Mouse (Mus musculus): ENCODE results near the gene Hsf5.

Hsf5 gene

DNA sequence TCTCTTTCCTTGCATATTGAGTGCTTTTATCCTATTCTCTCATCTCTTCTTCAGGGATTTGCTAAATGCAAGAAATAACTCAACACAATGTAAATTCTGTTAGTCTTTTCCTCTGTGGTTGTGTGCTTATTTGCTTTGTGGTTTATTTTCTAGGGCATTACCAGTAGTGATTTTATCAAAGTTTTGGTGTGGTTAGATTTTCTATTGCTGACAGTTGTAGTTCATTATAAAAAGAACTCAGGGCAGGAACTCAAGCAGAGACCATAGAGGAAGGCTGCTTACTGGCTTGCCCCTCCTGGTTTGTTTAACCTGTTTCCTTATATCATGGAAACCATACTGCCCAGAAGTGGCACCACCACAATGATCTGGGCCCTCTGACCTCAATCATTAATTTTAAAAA lies 25.9 kb downstream of the Hsf5 start:
- no peak for DNase-seq

DNA sequence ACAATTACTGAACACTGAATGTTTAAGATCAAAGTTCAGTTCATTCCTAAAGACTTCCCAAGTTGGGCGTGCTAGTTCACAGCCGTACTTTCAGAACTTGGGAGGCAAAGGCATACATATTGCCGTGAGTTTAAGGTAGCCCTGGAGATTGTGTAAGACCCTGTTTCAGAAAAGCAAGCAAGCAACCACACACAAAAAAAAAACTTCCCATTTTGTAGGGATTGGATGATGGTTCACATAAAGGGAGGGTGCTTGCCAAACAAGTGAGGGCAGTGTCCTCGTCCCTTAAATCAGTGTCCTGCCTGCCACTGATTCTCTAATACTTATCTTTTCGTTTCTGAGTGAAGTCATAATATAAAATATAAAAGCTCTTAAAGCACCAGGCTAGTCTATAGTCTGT lies 37.7 kb downstream of the Hsf5 start:
- no peak for DNase-seq

DNA sequence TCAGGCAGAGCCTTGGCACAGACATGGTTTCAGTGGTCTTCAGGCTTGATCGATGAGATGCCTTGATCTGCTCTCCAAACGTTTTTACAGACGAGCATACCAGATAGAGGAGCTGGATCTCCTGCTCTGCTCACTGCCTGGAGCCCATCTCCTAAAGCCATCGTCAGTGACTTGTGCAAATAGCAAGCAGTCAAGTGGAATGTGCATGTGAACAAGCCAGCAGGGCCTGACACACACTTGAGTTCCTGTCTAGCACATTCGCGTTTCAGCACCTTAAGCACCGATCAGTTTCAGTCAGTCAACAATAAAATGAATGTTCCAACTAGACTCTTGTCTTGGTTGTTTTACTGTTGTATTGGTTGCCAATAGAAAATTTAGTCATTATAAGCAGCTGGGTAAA lies 42.3 kb downstream of the Hsf5 start:
- no peak for DNase-seq

DNA sequence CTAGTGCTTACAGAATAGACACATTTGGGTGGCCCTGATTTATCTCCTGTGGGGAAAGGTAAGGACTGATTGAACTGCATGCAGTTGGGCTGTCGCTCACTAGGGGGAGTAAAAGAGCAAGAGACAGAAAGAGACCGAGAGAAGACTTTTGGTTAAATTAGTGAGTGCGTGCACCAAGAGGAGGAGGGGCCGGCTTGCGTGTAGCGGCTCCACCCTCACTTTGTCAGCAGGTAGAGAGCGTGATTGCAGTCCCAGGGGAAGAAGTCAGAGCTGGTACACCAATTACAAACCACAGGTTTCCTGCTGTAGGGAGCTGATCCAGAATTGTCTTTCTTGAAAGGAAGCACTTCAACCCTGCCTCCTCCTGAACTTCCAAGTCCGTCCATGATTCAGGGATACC lies 45.4 kb downstream of the Hsf5 start, which contains the start of gene Rnf43:
Rnf43 (plus strand) TSS at position 316 of the 400 bp plus-strand sequence.
- DNase-seq: peak; percentile 91 to 94

DNA sequence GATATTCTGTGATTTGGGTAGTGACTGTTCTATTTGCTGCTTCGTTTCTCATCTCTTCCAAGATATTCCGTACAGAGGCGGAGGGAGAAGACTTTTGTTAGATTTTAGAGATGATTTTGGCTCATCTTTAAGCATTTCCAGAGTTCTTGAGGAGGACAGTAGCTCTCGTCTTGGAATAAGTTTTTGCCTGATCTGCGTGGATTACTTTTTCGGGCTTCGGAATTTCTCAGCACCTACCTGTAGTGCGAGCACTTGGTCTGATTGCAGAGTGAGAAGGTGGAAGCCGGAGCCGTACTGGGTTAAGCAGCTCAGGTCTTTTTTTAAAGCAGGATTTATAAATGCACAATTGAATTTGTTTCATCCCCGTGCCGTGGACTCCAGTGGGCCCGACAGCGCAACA lies 45.9 kb downstream of the Hsf5 start:
- DNase-seq: no peak

DNA sequence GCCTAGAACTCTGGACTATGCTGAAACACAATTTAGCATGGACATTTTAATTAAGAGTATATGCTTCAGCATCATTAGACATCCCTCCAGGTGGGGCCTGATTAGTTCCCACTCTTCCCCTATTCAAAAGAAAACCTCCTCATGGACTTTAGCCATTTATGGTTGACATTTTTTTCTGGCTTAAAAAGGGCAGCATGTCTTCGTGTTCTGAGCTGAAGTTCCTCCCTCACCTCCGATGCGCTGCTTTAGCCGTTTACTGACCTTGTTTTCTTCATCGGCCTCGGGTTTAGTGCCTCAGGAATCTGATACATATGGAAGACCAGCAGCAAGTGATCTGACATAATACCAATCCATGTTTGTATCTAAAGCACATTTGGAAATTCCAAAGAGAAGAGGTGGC lies 47.0 kb downstream of the Hsf5 start:
- no peak for DNase-seq

DNA sequence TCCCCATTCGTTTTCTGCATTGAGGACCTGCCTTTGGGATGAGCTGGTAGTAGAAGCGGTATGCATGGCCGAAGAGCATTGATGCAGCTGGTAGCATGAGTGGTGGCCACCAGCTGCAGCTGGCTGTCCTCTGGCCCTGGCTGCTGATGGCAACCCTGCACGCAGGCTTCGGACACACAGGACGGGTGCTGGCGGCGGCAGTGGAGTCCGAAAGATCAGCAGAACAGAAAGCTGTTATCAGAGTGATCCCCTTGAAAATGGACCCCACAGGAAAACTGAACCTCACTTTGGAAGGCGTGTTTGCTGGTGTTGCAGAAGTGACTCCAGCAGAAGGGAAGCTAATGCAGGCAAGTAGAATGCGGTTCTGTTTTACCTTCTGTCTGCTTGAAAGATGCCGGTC lies 47.6 kb downstream of the Hsf5 start:
- DNase-seq: peak in 1 of 2 experiments; percentile 26

DNA sequence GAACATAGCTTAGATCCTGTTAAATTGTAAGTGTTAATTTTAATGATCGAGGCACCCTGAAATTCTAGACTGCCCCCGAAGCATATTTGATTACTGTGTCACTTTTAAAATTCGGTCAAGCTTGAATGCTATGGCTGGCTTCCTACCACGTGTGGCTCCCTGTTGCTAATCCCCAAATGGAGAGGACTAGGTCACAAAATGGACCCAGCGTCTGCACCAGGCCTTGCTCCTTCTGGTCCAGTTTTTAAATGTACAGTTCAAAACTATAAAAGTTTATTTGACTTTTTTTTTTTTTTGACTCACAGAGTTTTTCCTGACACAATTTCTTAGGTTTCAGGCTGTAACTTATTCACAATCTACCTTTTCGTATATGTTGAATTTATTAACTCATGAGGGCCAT lies 48.3 kb downstream of the Hsf5 start:
- no peak for DNase-seq

DNA sequence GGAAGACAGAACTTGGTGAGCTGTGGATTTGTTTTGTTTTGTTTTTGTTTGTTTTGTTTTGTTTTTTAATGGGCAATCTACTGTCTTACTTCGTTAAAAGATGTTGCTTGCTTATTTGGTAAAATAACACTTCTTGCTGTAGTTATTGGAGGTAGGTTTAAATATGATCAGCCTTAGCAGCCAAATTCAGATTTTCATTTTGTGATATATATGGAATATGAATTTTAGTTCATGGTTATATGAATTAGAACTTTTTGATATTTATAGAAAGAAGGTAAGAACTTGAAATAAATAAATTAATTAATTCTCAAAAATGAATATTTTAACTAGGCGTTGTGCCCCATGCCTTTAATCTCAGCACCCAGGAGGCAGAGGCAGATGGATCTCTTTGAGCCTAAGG lies 48.7 kb downstream of the Hsf5 start:
- DNase-seq: no peak

DNA sequence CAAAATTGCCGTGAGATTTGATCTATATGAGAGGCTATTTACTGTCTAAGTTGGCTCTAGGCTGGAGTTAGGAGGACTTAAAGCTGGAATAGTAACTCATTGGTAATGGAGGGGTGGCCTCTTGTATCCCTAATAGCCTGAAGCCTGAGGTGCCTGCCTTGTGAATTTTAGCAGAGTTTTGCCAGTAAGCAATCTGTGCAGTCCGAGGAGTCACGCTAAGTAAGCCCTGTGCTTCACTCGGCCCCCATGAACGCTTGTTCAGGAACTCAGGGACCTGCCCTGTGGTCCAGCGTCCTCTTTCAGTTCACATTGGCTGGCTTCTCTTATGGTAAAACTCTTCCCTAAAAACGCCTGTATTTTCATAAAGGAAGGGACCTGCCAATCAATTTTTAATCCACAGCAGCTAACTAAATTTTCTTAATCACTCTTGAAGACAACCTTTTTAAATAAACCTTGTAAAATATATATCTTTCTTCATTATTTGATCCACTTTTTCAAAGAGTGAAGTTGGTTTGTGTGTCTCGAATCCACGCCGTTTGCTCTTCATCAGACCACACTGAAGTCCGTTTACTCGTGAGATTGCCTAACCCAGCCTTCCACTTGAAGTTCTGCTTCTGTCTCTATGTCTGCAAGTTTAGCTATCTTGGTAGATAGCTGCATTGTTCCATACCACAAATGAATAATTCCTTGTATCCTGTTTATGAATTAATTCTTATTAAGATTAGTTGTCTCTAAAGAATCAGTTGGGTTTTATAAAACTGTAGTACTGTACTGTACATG lies 49.5 kb downstream of the Hsf5 start:
- DNase-seq: no peak

DNA sequence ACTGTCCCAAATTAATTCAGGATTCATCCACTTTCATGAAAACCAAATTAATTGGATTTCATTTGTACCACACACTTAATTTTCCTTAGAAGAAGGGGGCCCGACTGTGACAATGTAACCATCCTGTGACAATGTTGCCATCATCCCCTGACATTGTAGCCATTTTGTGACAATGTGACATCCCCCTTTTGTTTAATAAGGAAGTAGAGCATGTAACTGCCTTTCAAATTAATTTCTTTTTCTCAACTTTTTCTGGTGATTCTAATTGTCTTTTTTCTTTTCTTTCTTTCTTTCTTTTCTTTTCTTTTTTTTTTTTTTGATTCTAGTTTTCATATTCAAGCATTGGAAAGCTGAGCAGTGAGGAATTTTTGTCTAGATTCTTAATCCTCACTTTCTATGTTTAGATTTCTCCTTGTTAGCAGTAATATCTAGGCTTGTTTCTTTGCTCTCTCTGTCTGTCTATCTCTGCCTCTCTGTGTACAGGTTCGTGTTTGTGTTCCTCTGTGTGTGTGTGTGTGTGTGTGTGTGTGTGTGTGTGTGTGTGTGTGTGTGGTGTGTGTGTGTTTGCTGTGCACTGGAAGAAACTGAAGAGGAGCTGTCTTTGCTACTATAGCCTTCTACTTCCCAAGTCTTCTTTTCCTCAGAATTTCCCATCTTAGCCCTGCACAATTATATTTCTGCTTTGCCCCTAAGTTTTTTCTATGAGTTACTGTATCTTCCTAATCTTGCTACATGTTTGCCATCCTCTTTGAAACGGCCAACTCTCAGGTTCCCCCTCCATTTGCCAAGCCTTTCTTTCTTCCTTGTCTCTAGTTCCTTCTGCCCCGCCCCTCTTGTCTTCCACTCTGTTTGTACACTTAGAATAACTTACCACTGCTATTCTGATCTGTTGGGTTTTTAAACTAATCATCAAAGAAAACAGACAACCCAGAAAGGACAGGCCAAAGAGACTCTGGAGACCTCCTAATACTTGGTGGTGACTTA lies 50.4 kb downstream of the Hsf5 start:
- DNase-seq: no peak

DNA sequence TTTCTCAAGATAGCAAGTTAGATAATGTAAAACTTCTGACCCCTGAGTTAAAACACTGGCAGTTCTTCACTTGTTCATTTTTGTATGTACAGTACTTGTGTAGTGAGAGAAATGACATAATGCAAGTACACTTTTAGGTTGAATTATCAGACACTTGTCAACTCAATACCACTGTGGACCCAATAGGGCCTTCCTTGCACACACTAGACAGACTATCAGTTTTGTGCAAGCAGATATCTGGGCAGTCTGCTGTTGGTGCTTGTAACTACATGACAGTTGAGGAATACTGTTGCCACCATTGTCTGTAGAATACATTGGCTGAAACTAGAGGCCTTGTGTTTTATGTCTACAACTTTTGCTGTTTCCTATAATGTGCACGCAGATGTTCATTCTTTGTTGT lies 56.3 kb downstream of the Hsf5 start:
- DNase-seq: no peak

DNA sequence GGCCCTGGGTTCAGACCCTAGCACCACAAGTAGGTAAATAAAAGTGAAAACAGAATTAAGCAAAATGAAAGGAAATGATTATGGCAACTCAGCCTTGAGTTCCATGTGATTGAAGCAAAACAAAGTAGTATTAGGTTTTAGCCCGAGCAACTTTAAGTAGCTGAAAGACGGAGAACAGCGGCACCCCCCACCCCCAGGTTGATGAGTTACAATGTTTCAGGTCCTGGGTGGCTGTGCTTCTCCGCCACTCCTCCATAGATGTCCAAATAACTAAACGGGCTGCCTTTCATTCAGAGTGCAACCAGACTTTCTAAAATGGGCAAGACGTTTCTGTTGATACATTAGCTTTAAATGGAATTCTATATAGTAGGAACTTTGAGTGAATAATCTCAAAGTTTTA lies 58.6 kb downstream of the Hsf5 start:
- no peak for DNase-seq

DNA sequence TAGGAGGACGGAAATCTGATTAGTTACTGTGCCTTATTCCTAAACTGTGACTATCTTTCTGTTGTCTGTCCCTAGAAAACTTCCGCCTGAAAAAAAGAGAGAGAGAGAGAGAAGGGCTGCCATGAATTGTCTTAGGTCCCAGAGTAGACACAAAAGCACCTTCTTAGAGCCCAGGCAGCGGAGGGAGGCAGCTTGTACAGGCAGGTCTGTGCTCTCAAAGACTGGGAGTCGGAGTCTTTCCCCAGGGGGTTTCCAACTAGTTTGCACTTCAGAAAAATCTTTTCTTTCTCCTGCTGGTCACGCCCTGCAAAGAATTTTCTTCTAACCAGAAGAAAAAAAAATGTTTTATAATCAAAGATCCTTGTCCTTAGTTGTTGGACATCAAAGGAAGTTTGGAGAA lies 60.8 kb downstream of the Hsf5 start:
- DNase-seq: no peak

DNA sequence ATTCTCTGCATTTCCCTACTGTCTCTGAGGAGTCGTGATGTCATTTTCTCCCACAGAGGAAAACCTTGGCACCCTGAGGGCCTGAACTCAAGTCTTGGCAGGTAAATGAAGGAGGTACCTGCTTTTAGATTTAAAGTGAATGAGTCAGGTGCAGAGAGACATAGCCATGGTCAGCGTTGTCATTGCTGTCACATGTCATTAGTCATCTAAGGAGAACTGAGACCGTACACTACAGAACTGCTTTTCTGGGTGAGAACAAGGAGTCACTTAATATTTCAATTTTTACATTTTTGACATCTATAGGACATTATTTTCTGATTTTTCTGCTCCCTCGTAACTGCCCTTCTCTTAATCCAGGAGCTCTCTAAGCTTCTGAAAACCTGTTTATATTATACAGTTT lies 61.6 kb downstream of the Hsf5 start:
- no peak for DNase-seq

DNA sequence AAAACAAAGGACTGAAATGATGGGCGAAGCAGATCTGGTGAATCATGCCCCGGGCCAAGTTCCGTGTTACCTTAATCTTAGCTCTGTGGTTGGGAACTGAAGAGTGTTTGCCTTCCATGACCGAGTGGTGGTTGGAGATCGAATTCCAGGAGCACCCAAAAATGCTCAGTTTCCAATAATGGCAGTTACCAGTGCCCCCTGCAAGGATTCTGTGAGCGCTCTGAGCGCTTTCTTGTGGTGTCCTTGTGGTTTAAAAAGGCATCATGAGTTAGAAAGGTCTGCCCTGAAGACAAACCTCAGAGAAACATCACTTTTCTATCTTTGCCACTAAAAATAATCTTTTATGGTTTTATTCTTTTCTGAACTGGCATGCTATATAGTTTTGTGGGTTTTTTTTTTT lies 62.0 kb downstream of the Hsf5 start:
- DNase-seq: no peak

DNA sequence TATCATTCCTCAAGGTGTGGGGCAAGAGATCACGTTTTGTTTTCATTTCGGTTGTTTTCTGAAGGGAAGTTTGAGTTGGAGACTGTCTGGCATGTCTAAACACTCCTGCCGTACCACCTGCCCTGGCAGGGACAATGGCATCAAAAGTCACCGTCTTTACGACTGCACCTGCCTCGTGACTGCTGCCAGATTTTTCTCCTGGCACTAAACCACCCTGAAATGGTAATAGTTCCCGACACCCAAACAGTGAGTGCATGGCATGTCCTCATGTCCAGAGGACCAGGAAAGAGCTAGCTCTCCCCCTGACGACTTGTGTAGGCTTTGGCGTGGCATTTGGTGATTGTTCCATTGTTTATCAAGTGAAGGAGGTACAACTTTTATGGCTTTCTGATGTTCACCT lies 63.8 kb downstream of the Hsf5 start:
- no peak for DNase-seq

DNA sequence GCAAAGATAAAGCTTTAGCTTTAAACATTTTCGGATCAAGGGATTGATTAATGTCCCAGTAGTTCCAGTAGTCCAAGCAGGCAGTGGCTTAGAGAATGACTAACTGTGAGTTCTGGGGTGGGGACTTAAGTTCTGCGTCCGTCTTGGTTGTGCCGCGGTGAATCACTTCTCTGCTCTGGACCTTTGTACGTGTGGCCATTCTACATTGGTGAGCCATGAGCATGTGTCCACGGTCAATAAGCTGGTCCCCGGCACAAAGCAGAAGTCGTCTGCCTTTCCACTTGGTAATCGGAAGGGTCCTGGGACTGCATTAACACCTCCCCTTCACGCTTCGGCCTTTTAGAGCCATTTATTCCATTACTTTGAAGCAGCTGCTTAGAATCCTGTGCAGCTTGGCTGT lies 65.1 kb downstream of the Hsf5 start:
- no peak for DNase-seq

DNA sequence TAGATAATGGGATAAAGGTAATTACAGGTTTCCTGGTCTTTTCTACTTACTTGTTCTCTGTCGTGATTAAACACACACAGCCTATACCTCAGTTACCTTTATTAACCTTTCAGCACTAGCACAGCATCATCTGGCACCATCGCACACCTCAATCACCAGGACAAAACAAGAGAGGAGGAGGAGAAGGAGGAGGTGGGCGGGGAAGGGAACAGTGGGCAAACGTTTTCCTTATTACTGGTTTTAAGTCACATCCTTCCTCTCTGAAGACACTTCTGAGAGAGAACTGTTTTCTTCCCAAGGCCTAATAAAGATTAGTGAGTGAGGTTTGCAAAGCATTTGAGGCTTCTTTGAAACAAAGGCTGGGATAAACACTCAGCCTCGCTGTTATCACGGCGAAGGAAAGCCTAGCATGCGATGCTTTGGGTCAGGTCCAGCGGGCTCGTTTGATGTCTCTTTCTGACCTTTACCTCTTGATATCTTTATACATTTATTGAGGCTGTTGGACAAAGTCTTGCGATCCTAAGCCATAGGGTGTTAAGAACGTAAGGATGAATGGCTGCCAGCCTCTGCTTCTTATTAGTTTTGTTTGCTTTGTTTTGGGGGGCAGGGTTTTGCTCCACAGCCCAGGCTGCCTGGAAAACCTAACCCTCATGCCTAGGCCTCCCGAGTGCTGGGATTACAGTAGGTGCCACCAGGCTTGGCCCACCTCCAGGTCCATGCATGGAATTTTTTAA lies 66.0 kb downstream of the Hsf5 start:
- DNase-seq: no peak

DNA sequence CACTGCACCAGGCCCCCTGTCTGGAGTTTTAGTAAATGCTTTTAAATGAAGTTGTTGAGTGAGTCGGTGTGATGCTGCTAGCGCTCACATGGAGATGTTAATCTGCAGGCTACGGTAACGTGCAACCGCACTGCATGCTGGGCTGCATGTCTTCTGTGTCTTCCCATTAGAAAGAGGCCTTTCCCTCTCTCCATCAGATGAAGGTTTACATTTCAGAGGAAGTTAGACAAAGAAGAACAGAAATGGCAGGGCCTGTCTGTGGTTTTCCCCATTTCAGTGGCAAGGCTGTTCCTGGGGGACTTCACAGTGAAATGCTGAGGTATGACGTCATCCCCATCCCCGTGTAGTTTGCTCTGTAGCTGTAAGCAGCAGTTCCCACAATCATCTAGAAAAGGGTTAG lies 69.4 kb downstream of the Hsf5 start:
- no peak for DNase-seq

DNA sequence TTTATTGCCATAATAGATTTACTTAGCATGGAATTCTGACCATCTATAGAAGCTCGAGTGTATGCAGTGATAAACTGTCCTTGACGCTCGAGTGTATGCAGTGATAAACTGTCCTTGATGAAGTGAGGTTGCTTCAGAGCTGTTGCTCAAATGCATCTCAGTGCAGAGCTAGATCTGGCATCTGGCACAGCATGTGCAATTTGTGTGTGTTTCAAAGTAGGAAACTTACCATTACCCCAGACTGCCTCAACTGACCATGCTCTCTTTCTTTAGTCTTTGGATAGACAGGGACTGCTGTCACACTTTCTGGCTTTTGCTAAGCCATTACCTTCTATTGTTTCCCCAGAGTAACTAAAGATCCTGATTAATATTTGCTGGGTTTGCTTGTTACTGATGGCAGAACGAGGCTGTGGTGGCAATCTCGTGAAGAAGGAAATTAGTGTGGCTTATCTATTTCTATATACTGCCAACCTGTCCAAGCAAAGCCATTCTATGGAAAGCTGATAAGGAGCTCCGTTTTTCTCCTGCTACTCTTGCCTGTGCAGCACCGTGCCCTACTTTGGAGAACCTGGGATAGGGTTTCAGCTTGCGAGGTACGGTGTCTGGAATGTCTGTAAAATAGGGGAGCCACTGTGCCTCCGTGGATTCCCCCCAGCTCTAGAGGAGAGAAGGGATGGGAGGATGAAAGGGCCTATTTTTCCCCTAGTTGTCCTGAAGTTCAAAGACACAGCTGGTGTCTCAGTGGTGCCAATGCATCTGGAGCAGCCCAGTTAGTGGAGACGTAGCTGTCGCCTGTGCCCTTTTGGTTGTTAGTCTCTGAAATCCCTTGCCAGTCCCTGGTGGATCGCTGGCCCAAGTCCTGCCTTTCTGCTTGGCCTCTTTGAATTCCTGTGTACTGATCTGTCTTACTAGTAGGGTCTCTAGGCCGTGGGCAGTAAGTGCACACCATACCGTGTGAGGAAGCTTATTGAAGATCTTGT lies 70.6 kb downstream of the Hsf5 start:
- no peak for DNase-seq
